Mouse (Mus musculus): ENCODE data around the gene Itpripl2.

The Itpripl2 gene

GRCm38 (mm10) chr7:118491431-118492147 lies at the start of gene Itpripl2:
Itpripl2 (minus strand) TSS chr7:118491975.
- DNase-seq = peak; percentile 74

- no peak for DNase-seq
Measured at GRCm38 (mm10) chr7:118535076-118535475, 43.3 kb upstream of the Itpripl2 start.

- DNase-seq = no peak
Measured at GRCm38 (mm10) chr7:118534326-118534725, 42.6 kb upstream of the Itpripl2 start.

- DNase-seq = peak; percentile 98
Measured at GRCm38 (mm10) chr7:118533178-118533578, 41.4 kb upstream of the Itpripl2 start, which contains the start of gene Coq7. Coq7 (minus strand) TSS chr7:118533356.

- DNase-seq = peak; percentile 98
Measured at GRCm38 (mm10) chr7:118532519-118533177, 40.9 kb upstream of the Itpripl2 start.

- no peak for DNase-seq
Measured at GRCm38 (mm10) chr7:118526967-118527366, 35.2 kb upstream of the Itpripl2 start.

GRCm38 (mm10) chr7:118522077-118522476 lies 30.3 kb upstream of the Itpripl2 start:
- no peak for DNase-seq

GRCm38 (mm10) chr7:118519661-118520060 lies 27.9 kb upstream of the Itpripl2 start:
- DNase-seq = no peak

GRCm38 (mm10) chr7:118518687-118519086 lies 26.9 kb upstream of the Itpripl2 start:
- peak; percentile 61 for DNase-seq

GRCm38 (mm10) chr7:118517819-118518218 lies 26.0 kb upstream of the Itpripl2 start:
- DNase-seq = no peak

GRCm38 (mm10) chr7:118508556-118508955 lies 16.8 kb upstream of the Itpripl2 start:
- DNase-seq = no peak

- no peak for DNase-seq
Measured at GRCm38 (mm10) chr7:118503844-118504243, 12.1 kb upstream of the Itpripl2 start.

- DNase-seq = no peak
Measured at GRCm38 (mm10) chr7:118502333-118502732, 10.6 kb upstream of the Itpripl2 start.

- DNase-seq = no peak
Measured at GRCm38 (mm10) chr7:118499784-118500435, 8.1 kb upstream of the Itpripl2 start.

GRCm38 (mm10) chr7:118498984-118499783 lies 7.4 kb upstream of the Itpripl2 start:
- DNase-seq = no peak

GRCm38 (mm10) chr7:118494892-118495579 lies 3.3 kb upstream of the Itpripl2 start:
- no peak for DNase-seq

GRCm38 (mm10) chr7:118493892-118494291 lies 2.1 kb upstream of the Itpripl2 start:
- DNase-seq = no peak

GRCm38 (mm10) chr7:118490666-118491430 lies 927 bp downstream of the Itpripl2 start:
- DNase-seq = no peak

GRCm38 (mm10) chr7:118489706-118490665 lies 1.8 kb downstream of the Itpripl2 start:
- no peak for DNase-seq

GRCm38 (mm10) chr7:118488060-118488664 lies 3.6 kb downstream of the Itpripl2 start:
- no peak for DNase-seq

Measured in kidney, adult 9 months (tissue).